In genomic region chr5:142906532-142907047, GRCm38 (mm10) we compare ENCODE assay signal across 8 mouse cellular contexts. TPM values are rescaled to one million over a fixed set of nuclear protein-coding genes. Genes with fewer than 3 reads are reported as not detected.
DNase-seq lines count a peak whose midpoint lies in the region; ATAC-seq lines count a peak whose summit lies in the region.

Gene Actb (minus strand): TSS chr5:142906754.

- peak within 1 kb of the TSS; percentile 66 for H3K4me2 ChIP-seq in hindbrain, embryonic 11.5 days (replicated peaks; ENCODE audit: low read depth, low read length)

- H3K9me3 ChIP-seq in hindbrain, embryonic 11.5 days (ENCODE audit: control insufficient read depth, low read length): no peaks in the 10 kb centered on the region

- WGBS in hindbrain, embryonic 11.5 days: 1% methylated on average over 41 of the region's 41 CpGs

- peak within 1 kb of the TSS; percentile 59 for H3K4me3 ChIP-seq in hindbrain, embryonic 11.5 days (ENCODE audit: low read depth, low read length)

- DNase-seq in MEL-GATA-1-ER (ENCODE audit: extremely low read depth, low read depth): peak; percentile 84
- peak; percentile 96 for DNase-seq in cerebellum, adult 9-10 months
- DNase-seq in frontal cortex, adult 2 months (ENCODE audit: extremely low spot score in 1 of 2, low spot score in 1 of 2): peak; percentile 90 to 97
- DNase-seq in hindbrain, embryonic 11.5 days (ENCODE audit: low spot score): peak; percentile 97
- DNase-seq in layer of hippocampus, postnatal 10 days (ENCODE audit: low spot score in 2 of 2): peak; percentile 97 to 98
- peak; percentile 97 for DNase-seq in lung, postnatal 10 days
- DNase-seq in ovary, postnatal 36 days (ENCODE audit: low spot score): peak; percentile 96
- DNase-seq in thymus, postnatal 25 days: peak; percentile 97

- peak; percentile 77 for ATAC-seq in hindbrain, embryonic 11.5 days (ENCODE audit: low FRiP score)

- H3K27me3 ChIP-seq in hindbrain, embryonic 11.5 days (ENCODE audit: control insufficient read depth, insufficient read depth, low read length): no peaks in the 10 kb centered on the region

- H3K27ac ChIP-seq in hindbrain, embryonic 11.5 days (ENCODE audit: low read depth, low read length): peak within 1 kb of the TSS; percentile 96

- peaks cover 19% of the 10 kb centered on the region for H3K36me3 ChIP-seq in hindbrain, embryonic 11.5 days (ENCODE audit: control insufficient read depth, insufficient read depth, low read length)

- peak within 1 kb of the TSS; percentile 82 for H3K9ac ChIP-seq in hindbrain, embryonic 11.5 days (ENCODE audit: low read depth, low read length)

- H3K4me1 ChIP-seq in hindbrain, embryonic 11.5 days (replicated peaks; ENCODE audit: control insufficient read depth, insufficient read depth, low read length): peaks cover 11% of the 10 kb centered on the region; the same call in 1 of the 2 replicates

RNA-seq across cellular contexts. Expression of gene Actb, which starts in this region (rescaled TPM):
- 2,513 and 2,530 TPM in 2 replicates for polyA plus RNA-seq in frontal cortex, adult 2 months (2012; rRNA removed)
- polyA plus RNA-seq in hindbrain, embryonic 11.5 days (2014; fragmentation: Nextera tagmentation; extraction: Ambion mirVana): 15,671 and 16,656 TPM in 2 replicates
- total RNA-seq in layer of hippocampus, postnatal 10 days (2021): 1,000 to 10,000 TPM; 4,137 to 4,167 TPM

Comparison
In these comparisons a context has a peak if more than half of its experiments do, and no peak if none do; other contexts are left out.
1. Peak in every context shown above with its lines: DNase-seq, ATAC-seq, H3K4me3 ChIP-seq and H3K27ac ChIP-seq.